Mouse (Mus musculus) bone marrow macrophage, adult 2 months (primary cell): Measurements from ENCODE around the gene Vwa1.

Experiments
- CTCF ChIP-seq: IDR thresholded peaks from 2 replicates; pipeline ENCODE4 v1.5.1; 2012; ENCODE audit warnings: low read depth, mild to moderate bottlenecking, low read length, moderate library complexity
- POLR2A ChIP-seq: IDR thresholded peaks from 2 replicates; pipeline ENCODE4 v1.6.1; 2012; ENCODE audit warnings: mild to moderate bottlenecking, low read depth, low read length, borderline replicate concordance

GRCm38 (mm10) chr4:155774280-155774754 lies at the start of gene Vwa1:
- TF ChIP-seq CTCF (no peak), POLR2A (no peak)
